Mouse (Mus musculus) heart, embryonic 15.5 days (tissue): ENCODE data around the gene Bloc1s1. TPM values are rescaled to one million over a fixed set of nuclear protein-coding genes. Genes with fewer than 3 reads are reported as not detected.
A peak's percentile ranks its signal among the peaks of the same experiment; 100 is the strongest.

ENCODE experiments used
- ATAC-seq: fragments of 200-750 bp; cut with Nextera tagmentation; replicated peaks from 2 replicates; pipeline ENCODE4 v1.8.0; 2017; ENCODE audit warnings: low read depth, moderate TSS enrichment; ENCODE audit not compliant: insufficient number of reproducible peaks, insufficient read depth, low FRiP score
- H3K27ac ChIP-seq: fragments of 300-500 bp; sonication (generic); 2 replicates; pipeline ENCODE4 v1.5.1; 2015; ENCODE audit warnings: mild to moderate bottlenecking, inconsistent platforms
- H3K27me3 ChIP-seq: fragments of 300-500 bp; sonication (generic); 2 replicates; pipeline ENCODE4 v1.6.1; 2015; ENCODE audit warnings: inconsistent platforms
- H3K36me3 ChIP-seq: fragments of 300-500 bp; sonication (generic); 2 replicates; pipeline ENCODE4 v1.6.1; 2015; ENCODE audit warnings: mild to moderate bottlenecking, inconsistent platforms
- H3K4me1 ChIP-seq: fragments of 300-500 bp; sonication (generic); replicated peaks from 2 replicates; pipeline ENCODE4 v1.6.1; 2015; ENCODE audit warnings: inconsistent platforms
- H3K4me2 ChIP-seq: fragments of 300-500 bp; sonication (generic); 2 replicates; pipeline ENCODE4 v1.6.1; 2015; ENCODE audit warnings: inconsistent platforms, mild to moderate bottlenecking, moderate library complexity
- H3K4me3 ChIP-seq: fragments of 300-500 bp; sonication (generic); 2 replicates; pipeline ENCODE4 v1.5.1; 2015; ENCODE audit warnings: mild to moderate bottlenecking, inconsistent platforms
- H3K9ac ChIP-seq: fragments of 300-500 bp; sonication (generic); 2 replicates; pipeline ENCODE4 v1.6.1; 2015; ENCODE audit warnings: mild to moderate bottlenecking, inconsistent platforms
- H3K9me3 ChIP-seq: fragments of 300-500 bp; sonication (generic); replicated peaks from 2 replicates; pipeline ENCODE4 v1.6.1; 2016; ENCODE audit warnings: inconsistent platforms
- WGBS: fragments of 180-500 bp; shearing (Covaris S2); methylation state at CpG from one replicate; pipeline ENCODE4 v1.1.7; 2015; ENCODE audit warnings: mixed read lengths; 5-methylcytosine and 5-hydroxymethylcytosine counted together
- polyA plus RNA-seq: library from polyadenylated mRNA; unstranded; fragments of >200 nt; fragmentation: Nextera tagmentation; extraction: Ambion mirVana; gene quantifications from 2 replicates; pipeline ENCODE4 v1.2.1, GENCODE M21; 2015

Gene Bloc1s1
- polyA plus RNA-seq, 1 experiment from 2014 or later, result 208 TPM

DNA sequence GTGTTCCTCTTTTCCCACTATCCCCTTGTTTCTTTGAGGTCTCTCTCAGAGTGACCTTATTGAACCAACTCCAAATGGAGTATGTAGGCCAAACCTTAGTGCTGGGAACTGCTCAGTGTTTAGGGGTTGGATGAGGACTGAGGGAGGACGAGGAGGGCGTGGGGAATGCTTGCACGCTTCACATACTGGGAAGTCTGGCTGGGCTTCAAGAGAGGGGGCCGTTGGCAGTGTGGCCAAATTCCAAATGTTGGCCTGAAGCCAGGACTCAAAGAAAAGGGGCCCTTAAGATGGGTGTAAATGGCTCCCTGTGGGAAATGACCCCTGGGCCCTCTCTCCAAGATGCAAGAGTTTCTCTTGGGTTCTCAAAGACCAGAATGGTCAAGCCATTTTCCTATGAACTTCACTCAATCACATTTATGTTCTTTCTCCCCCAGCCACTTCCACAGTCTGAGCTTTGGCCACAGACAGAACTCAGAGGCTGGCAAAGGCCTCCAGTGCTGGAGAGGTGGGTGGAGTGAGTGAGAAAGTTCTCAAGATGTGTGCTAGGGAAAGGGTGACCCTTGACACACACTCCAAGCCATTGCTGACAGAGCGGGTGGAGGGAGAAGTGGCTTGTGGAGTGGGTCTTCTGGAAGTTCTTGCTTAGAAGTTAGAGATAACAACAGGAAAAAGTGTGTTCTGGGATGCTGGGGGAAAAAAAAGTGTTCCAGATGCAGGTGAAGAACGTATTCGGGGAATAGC, 6.0 kb upstream of the Bloc1s1 start:
- ATAC-seq, result peak; percentile 51; the same call in 1 of the 2 replicates
- H3K27ac ChIP-seq, result peak overlapping the region; percentile 37
- H3K9ac ChIP-seq, result no peak overlapping the region
- no peaks in the 10 kb centered on the region for H3K36me3 ChIP-seq
- peaks cover 43% of the 10 kb centered on the region for H3K4me1 ChIP-seq
- WGBS, result 51% methylated on average over 7 of the region's 7 CpGs
- peaks cover 26% of the 10 kb centered on the region for H3K27me3 ChIP-seq
- H3K9me3 ChIP-seq, result no peaks in the 10 kb centered on the region
- no peak overlapping the region for H3K4me2 ChIP-seq
- H3K4me3 ChIP-seq, result no peak overlapping the region

DNA sequence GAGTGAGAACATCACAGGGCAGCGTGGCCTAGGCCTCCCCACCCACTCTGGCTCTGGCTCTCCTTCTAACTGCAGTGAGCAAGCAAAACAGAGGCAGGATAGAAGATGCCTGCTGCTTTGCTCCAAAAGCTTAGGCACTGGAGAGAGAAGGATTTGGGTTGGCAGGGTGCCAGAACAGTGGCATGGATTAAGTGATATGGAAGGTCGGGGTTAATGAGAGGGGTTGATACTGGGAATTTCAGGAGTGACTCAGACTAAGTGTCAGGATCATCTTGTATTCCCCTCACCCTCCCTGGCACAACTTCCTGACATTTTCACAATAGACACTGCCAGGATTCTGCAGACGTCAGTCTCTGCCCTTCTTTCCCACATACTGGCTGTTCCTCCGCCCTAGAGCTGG, 4.5 kb upstream of the Bloc1s1 start:
- peaks cover 38% of the 10 kb centered on the region for H3K4me1 ChIP-seq
- H3K27me3 ChIP-seq, result peaks cover 11% of the 10 kb centered on the region
- H3K4me2 ChIP-seq, result no peak overlapping the region
- ATAC-seq, result no peak
- no peak overlapping the region for H3K4me3 ChIP-seq
- no peak overlapping the region for H3K27ac ChIP-seq
- H3K9ac ChIP-seq, result no peak overlapping the region
- no peaks in the 10 kb centered on the region for H3K36me3 ChIP-seq
- 21% methylated on average over 4 of the region's 4 CpGs for WGBS
- no peaks in the 10 kb centered on the region for H3K9me3 ChIP-seq

DNA sequence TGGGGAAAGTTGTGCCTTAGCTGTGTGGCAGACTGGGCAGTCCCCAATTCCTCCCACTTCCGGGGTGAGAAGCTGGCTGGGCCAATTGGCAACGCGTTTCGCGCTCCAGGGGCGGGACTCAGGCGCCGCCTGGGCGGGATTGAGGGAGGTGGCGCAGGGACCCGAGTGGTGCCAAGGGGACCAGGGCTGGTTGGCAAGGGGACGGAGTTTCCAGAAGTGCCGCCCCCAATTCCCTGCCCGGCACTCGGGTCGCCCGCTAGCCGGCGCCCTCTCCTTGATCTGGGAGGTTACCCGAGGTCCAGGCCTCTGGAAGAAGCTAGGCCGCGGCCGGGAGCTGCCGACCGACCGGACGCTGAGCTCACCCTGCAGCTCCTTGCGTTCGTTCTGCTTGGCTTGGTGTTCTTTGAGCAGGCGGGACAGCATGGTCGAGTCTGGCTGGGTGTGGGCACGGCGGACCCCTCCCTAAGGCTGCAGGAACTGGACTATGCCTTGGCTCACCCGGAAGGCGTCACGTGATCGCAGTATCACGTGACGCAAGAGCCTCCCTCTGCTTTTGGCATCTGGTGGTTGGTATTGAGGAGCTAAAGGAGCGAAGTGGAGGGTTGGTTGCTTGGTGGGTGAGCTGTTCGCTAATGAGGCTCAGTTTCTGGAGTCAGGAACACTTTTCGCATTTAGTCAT, 683 bp downstream of the Bloc1s1 start:
- Histone ChIP-seq H3K9ac (peak overlapping the region; percentile 81), H3K27me3 (no peaks in the 10 kb centered on the region), H3K27ac (peak overlapping the region; percentile 94), H3K4me3 (peak overlapping the region; percentile 83), H3K9me3 (no peaks in the 10 kb centered on the region), H3K4me2 (peak overlapping the region; percentile 85), H3K36me3 (no peaks in the 10 kb centered on the region), H3K4me1 (peaks cover 42% of the 10 kb centered on the region)
- WGBS, result under 1% methylated on average over 42 of the region's 42 CpGs
- ATAC-seq, result peak; percentile 92

DNA sequence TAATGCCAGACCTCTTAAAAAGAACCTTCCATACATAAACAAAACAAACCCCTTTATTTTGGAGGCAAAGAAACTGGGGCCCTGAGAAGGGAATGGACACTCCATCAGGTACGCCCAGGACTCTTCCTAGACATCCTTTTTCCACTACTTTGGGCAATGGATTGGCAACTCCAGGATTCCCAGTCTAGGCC, 1.1 kb downstream of the Bloc1s1 start, which contains the start of gene Rdh5:
TSS of gene Rdh5 (minus strand) at position 67 of the 191 bp plus-strand sequence.
- Histone ChIP-seq H3K9me3 (no peaks in the 10 kb centered on the region), H3K4me1 (peaks cover 41% of the 10 kb centered on the region), H3K9ac (peak within 1 kb of the TSS; percentile 81), H3K27me3 (no peaks in the 10 kb centered on the region), H3K36me3 (peaks cover 2% of the 10 kb centered on the region; the same call in 1 of the 2 replicates), H3K4me3 (peak within 1 kb of the TSS; percentile 83), H3K27ac (peak within 1 kb of the TSS; percentile 94), H3K4me2 (peak within 1 kb of the TSS; percentile 85)
- ATAC-seq, result no peak
- WGBS, result 8% methylated on average over 1 of the region's 1 CpGs

DNA sequence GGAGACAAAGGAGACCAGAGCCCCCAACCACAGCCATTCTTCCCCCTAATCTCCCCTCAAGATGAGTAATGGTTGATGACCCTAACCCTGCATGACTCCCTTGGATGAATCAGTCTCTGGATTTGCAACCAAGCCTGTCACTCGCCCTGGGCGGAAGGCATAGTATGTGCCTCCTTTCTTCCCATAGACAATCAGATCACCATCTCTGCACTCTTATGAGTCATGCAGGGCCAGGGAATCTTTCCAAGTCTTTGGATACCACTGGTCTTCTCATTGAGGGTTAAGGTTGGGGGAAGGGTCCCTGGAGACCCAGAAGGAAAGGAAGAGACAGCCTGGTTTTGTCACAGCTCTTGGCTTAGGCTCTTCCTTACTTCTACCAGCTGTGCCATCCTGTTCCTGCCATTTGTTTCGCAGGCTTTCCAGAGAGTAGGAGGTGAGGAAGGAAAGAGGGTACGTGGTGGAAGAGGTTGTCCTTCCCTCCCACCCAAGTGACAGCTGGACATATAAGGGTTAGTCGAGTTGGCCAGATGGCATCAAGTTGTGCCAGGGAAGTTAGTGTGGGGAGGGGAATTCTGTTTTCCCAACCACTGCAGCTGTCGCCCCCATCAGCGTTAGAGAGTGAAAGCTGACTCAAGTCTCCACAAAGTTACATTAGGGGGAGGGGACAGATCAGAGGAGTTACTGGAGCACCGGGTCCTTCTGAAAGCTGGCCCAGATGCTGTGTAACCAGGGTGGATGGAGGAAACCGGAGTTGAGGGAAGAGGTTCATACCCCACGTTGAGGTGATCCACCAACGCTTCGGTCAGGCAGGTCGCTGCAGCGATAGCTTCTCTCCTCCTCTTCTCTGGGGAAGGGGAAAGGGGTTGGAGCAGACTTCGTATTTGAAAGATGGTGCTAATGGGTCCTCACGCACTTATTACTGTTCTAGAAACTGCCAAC, 1.7 kb downstream of the Bloc1s1 start:
- ATAC-seq, result no peak
- Histone ChIP-seq H3K27ac (peak overlapping the region; percentile 94), H3K36me3 (peaks cover 8% of the 10 kb centered on the region; the same call in 1 of the 2 replicates), H3K9me3 (no peaks in the 10 kb centered on the region), H3K4me3 (peak overlapping the region; percentile 83), H3K4me1 (peaks cover 41% of the 10 kb centered on the region), H3K9ac (peak overlapping the region; percentile 81; the same call in 1 of the 2 replicates), H3K27me3 (no peaks in the 10 kb centered on the region), H3K4me2 (peak overlapping the region; percentile 85)
- WGBS, result 66% methylated on average over 16 of the region's 16 CpGs

DNA sequence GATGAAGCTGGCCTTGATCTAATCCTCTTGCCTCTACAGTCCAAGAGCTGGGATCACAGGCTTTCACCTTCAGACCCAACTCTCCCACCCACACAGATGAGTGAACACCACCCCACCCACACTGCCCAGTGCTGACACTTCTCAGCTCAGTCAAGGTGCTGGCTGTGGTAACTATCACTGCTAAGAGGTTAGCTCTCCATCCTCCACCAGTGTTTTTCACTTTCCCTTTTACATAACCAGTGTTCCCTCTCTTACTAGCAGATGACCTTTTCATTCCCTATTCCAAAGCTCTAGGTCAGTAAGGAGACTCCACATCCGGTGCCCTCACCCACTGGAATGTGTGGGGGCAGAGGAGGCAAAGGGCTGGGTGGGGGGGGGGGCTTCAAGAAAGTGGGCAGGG, 2.6 kb downstream of the Bloc1s1 start:
- no peak overlapping the region for H3K4me3 ChIP-seq
- H3K9me3 ChIP-seq, result no peaks in the 10 kb centered on the region
- H3K4me1 ChIP-seq, result peaks cover 41% of the 10 kb centered on the region
- no peaks in the 10 kb centered on the region for H3K27me3 ChIP-seq
- peaks cover 17% of the 10 kb centered on the region; the same call in 1 of the 2 replicates for H3K36me3 ChIP-seq
- H3K27ac ChIP-seq, result peak overlapping the region; percentile 94
- no peak for ATAC-seq
- no peak overlapping the region; the same call in 1 of the 2 replicates for H3K4me2 ChIP-seq
- 63% methylated on average over 1 of the region's 1 CpGs for WGBS
- no peak overlapping the region for H3K9ac ChIP-seq

DNA sequence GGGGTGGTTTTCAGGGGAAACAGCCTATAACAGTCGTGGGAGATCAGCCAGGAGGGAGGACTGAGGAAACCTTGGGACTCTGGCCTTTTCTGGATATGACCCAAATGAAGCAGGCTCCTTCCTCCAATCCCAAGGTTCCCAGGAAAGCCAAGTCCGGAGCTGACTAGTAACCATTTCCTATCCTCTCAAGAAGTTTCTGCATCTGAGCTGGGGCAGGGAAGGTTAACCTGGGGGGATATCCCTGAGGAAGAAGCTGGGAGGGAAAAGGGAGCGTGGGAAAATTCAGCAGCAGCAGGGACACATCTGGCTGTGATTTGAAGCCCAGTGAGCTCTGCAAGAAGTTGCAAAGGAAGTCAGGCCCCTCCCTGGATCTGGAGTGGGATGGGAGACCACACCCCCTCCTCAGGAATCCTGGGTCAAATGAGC, 3.1 kb downstream of the Bloc1s1 start:
- Histone ChIP-seq H3K27ac (peak overlapping the region; percentile 94), H3K9me3 (no peaks in the 10 kb centered on the region), H3K9ac (no peak overlapping the region), H3K4me2 (no peak overlapping the region), H3K4me1 (peaks cover 41% of the 10 kb centered on the region), H3K36me3 (peaks cover 17% of the 10 kb centered on the region; the same call in 1 of the 2 replicates), H3K4me3 (no peak overlapping the region), H3K27me3 (no peaks in the 10 kb centered on the region)
- ATAC-seq, result no peak
- WGBS, result 55% methylated on average over 3 of the region's 3 CpGs

DNA sequence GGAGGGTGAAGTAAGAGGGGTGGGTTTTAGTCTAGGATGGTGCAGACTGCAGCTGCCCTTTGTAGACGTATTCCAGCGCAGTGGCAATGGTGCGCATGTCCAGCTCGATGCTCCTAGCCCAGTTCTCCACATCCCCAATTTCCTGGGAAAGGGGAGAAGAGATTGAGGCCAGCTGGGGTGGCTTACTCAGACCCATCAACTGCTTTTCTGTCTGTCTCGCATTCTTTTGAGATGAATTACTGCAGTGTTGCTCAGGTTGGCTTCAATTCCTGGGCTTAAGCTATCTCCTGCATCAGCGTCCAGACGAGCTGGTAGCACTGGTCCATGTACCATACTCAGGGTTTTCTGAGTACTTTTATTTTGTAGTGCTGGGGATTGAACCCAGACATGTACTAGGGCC, 3.9 kb downstream of the Bloc1s1 start:
- Histone ChIP-seq H3K4me1 (peaks cover 41% of the 10 kb centered on the region), H3K27me3 (no peaks in the 10 kb centered on the region), H3K4me3 (no peak overlapping the region), H3K9me3 (no peaks in the 10 kb centered on the region), H3K9ac (no peak overlapping the region), H3K36me3 (peaks cover 20% of the 10 kb centered on the region; the same call in 1 of the 2 replicates), H3K4me2 (no peak overlapping the region), H3K27ac (peak overlapping the region; percentile 94)
- 75% methylated on average over 7 of the region's 7 CpGs for WGBS
- ATAC-seq, result no peak

DNA sequence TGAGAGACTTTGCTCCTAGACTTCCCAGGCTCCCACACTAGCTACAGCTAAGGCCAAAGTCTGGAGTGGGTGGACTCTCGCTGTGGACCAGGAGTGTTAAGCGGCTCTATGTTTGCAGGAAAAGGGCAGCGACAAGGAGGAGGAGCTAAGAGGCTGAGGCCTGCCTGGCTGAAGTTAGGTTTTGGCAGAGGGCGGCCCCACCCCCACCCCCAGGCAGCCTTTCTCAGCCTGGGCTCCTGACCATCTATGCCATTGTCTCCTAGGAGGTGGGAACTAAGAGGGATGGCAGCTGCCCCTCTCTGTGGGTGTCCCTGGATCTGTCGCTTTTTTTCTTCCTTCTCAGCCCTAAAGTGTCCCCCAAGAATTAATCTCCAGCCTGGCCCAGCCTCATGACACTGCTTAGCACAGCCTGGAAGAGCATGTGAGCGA, 4.6 kb downstream of the Bloc1s1 start:
- ATAC-seq, result no peak
- Histone ChIP-seq H3K36me3 (peaks cover 25% of the 10 kb centered on the region; the same call in 1 of the 2 replicates), H3K9me3 (no peaks in the 10 kb centered on the region), H3K4me1 (peaks cover 41% of the 10 kb centered on the region), H3K27ac (peak overlapping the region; percentile 25), H3K4me2 (no peak overlapping the region), H3K9ac (no peak overlapping the region), H3K27me3 (no peaks in the 10 kb centered on the region), H3K4me3 (no peak overlapping the region)
- 30% methylated on average over 6 of the region's 6 CpGs for WGBS

DNA sequence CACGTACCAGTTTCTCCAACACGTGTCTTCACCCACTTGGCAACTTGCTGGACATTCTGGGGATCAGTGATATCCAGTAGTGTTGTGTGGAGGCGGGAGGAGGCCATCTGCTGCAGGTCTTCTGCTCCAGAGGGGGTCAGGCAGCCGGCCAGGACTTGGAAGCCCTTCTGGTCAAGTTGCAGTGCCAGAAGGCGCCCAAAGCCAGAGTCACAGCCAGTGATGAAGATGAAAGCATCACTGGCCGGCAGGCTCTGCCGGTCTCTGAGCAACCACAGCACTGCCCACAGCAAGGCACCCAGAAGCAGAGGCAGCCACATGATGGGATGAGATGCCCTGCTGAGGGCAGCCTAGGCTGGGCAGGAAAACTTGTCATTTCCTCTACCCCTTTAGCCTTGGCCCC, 5.6 kb downstream of the Bloc1s1 start:
- Histone ChIP-seq H3K27me3 (no peaks in the 10 kb centered on the region), H3K4me3 (no peak overlapping the region), H3K27ac (peak overlapping the region; percentile 25; the same call in 1 of the 2 replicates), H3K4me1 (peaks cover 42% of the 10 kb centered on the region), H3K9ac (no peak overlapping the region), H3K9me3 (no peaks in the 10 kb centered on the region), H3K36me3 (peaks cover 34% of the 10 kb centered on the region), H3K4me2 (no peak overlapping the region)
- no peak for ATAC-seq
- 63% methylated on average over 7 of the region's 7 CpGs for WGBS

DNA sequence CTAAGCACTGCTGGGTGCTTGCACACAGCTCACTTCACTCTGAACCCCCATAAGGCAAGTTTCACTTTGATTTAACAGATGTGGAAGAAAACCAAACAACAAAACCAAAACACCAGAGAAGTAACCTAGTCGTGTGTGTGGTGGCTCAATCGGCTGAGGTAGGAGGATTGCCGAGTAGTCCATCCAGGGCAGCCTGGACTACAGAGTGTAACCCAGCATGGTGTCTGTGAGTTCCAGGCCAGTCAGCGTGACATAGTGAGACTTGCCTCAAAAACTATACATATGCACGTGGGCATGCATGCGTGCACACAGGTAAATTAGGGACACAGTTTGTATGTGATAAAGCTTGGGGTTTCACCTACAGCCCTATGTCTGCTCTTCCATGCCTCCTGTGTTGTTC, 6.4 kb downstream of the Bloc1s1 start:
- no peak for ATAC-seq
- Histone ChIP-seq H3K9me3 (no peaks in the 10 kb centered on the region), H3K4me3 (no peak overlapping the region), H3K4me2 (no peak overlapping the region), H3K36me3 (peaks cover 34% of the 10 kb centered on the region), H3K27me3 (no peaks in the 10 kb centered on the region), H3K27ac (no peak overlapping the region), H3K9ac (no peak overlapping the region), H3K4me1 (peaks cover 43% of the 10 kb centered on the region)
- WGBS, result 87% methylated on average over 6 of the region's 6 CpGs
